Mouse (Mus musculus) C2C12 (cell line): ENCODE results near the gene Nrros.

Experiments used
- CTCF ChIP-seq: IDR thresholded peaks from one replicate; pipeline ENCODE4 v1.5.1; 2011; ENCODE audit not compliant: control insufficient read depth, insufficient read depth, insufficient read length
- MYOD1 ChIP-seq: IDR thresholded peaks from one replicate; pipeline ENCODE4 v1.6.1; 2011; ENCODE audit warnings: low read depth; ENCODE audit not compliant: control insufficient read depth, insufficient read length
- MYOG ChIP-seq: IDR thresholded peaks from one replicate; pipeline ENCODE4 v1.6.1; 2011; ENCODE audit not compliant: control insufficient read depth, insufficient read length; ENCODE audit errors: extremely low read depth

DNA sequence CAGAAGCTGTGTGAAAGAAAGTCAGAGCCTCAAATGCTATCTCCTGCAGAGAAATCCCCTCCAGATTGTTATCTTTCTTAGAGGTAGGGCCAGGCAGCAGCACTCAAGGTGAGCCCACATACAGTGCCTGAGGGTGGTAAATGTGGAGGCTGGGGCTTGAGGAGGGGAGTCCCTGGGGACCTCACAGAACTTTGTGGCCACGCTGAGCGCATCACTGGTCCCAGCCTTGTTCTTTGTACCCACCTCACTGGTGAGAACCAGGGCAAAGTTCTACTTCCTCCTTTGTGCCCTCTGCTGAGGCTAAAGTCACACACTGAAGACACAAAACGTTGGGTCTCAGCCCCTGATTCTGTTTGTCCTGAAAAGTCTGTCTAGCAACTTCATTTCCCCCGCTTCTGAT, 2.0 kb downstream of the Nrros start:
- TF ChIP-seq CTCF (no peak), MYOD1 (no peak), MYOG (no peak)
